Mouse (Mus musculus): Measurements from ENCODE around the gene Ferd3l.
A peak's percentile ranks its signal among the peaks of the same experiment; 100 is the strongest.

Ferd3l gene

GRCm38 (mm10) chr12:33928331-33929192, at the start of gene Ferd3l:
Gene Ferd3l (plus strand): TSS chr12:33928425.
- DNase-seq (ENCODE audit: extremely low read depth, insufficient read length, low spot score) = peak; percentile 2

- DNase-seq (ENCODE audit: extremely low read depth, insufficient read length, low spot score) = peak; percentile 29
Measured at GRCm38 (mm10) chr12:33893956-33894355, 34.3 kb upstream of the Ferd3l start.

- no peak for DNase-seq (ENCODE audit: extremely low read depth, insufficient read length, low spot score)
Measured at GRCm38 (mm10) chr12:33894621-33895020, 33.6 kb upstream of the Ferd3l start.

- no peak for DNase-seq (ENCODE audit: extremely low read depth, insufficient read length, low spot score)
Measured at GRCm38 (mm10) chr12:33926751-33927150, 1.5 kb upstream of the Ferd3l start.

- DNase-seq (ENCODE audit: extremely low read depth, insufficient read length, low spot score) = no peak
Measured at GRCm38 (mm10) chr12:33927334-33928098, 709 bp upstream of the Ferd3l start.

GRCm38 (mm10) chr12:33952843-33953242, 24.6 kb downstream of the Ferd3l start:
- DNase-seq (ENCODE audit: extremely low read depth, insufficient read length, low spot score) = no peak

GRCm38 (mm10) chr12:33954931-33955565, 26.8 kb downstream of the Ferd3l start:
- no peak for DNase-seq (ENCODE audit: extremely low read depth, insufficient read length, low spot score)

- DNase-seq (ENCODE audit: extremely low read depth, insufficient read length, low spot score) = peak; percentile 9
Measured at GRCm38 (mm10) chr12:33955606-33956295, 27.5 kb downstream of the Ferd3l start.

- peak; percentile 18 for DNase-seq (ENCODE audit: extremely low read depth, insufficient read length, low spot score)
Measured at GRCm38 (mm10) chr12:33956576-33957399, 28.6 kb downstream of the Ferd3l start.

GRCm38 (mm10) chr12:33957400-33958240, 29.4 kb downstream of the Ferd3l start, which contains the start of gene Twist1:
Gene Twist1 (plus strand): TSS chr12:33957671.
- DNase-seq (ENCODE audit: extremely low read depth, insufficient read length, low spot score) = peak; percentile 74

- peak; percentile 81 for DNase-seq (ENCODE audit: extremely low read depth, insufficient read length, low spot score)
Measured at GRCm38 (mm10) chr12:33958241-33959194, 30.3 kb downstream of the Ferd3l start.

GRCm38 (mm10) chr12:33959206-33959605, 31.0 kb downstream of the Ferd3l start:
- DNase-seq (ENCODE audit: extremely low read depth, insufficient read length, low spot score) = no peak

GRCm38 (mm10) chr12:33959846-33960245, 31.6 kb downstream of the Ferd3l start:
- no peak for DNase-seq (ENCODE audit: extremely low read depth, insufficient read length, low spot score)

GRCm38 (mm10) chr12:33961013-33961412, 32.8 kb downstream of the Ferd3l start:
- no peak for DNase-seq (ENCODE audit: extremely low read depth, insufficient read length, low spot score)

GRCm38 (mm10) chr12:33962118-33962772, 34.0 kb downstream of the Ferd3l start:
- no peak for DNase-seq (ENCODE audit: extremely low read depth, insufficient read length, low spot score)

GRCm38 (mm10) chr12:33962773-33963130, 34.5 kb downstream of the Ferd3l start:
- DNase-seq (ENCODE audit: extremely low read depth, insufficient read length, low spot score) = no peak

- no peak for DNase-seq (ENCODE audit: extremely low read depth, insufficient read length, low spot score)
Measured at GRCm38 (mm10) chr12:33963671-33964369, 35.6 kb downstream of the Ferd3l start.
